Mouse (Mus musculus) limb, embryonic 14.5 days (tissue): ENCODE results near the gene Adprm. TPM values are rescaled to one million over a fixed set of nuclear protein-coding genes. Genes with fewer than 3 reads are reported as not detected.
"Not testable (repeated sequence)": the region's sequence is repeated elsewhere in the genome, so short reads cannot be mapped to it uniquely, and the experiment has no call there.

ENCODE experiments used
- ATAC-seq: fragments of 200-750 bp; cut with Nextera tagmentation; 2 replicates; pipeline ENCODE4 v1.8.0; 2017; ENCODE audit warnings: low read depth, moderate number of reproducible peaks, moderate TSS enrichment; ENCODE audit not compliant: low FRiP score
- DNase-seq: peaks from one replicate; pipeline ENCODE4 v3.0.0-alpha.2; 2015; ENCODE audit warnings: low spot score
- H3K27ac ChIP-seq: fragments of 300-500 bp; sonication (generic); replicated peaks from 2 replicates; pipeline ENCODE4 v1.5.1; 2014; ENCODE audit warnings: low read depth, mild to moderate bottlenecking, low read length, moderate library complexity, mixed read lengths
- H3K27me3 ChIP-seq: fragments of 300-500 bp; sonication (generic); 2 replicates; pipeline ENCODE4 v1.6.1; 2014; ENCODE audit warnings: low read length, mixed read lengths; ENCODE audit not compliant: control insufficient read depth, insufficient read depth
- H3K36me3 ChIP-seq: fragments of 300-500 bp; sonication (generic); 2 replicates; pipeline ENCODE4 v1.6.1; 2014; ENCODE audit warnings: mild to moderate bottlenecking, low read length, moderate library complexity, mixed read lengths; ENCODE audit not compliant: control insufficient read depth, insufficient read depth
- H3K4me1 ChIP-seq: fragments of 300-500 bp; sonication (generic); 2 replicates; pipeline ENCODE4 v1.6.1; 2014; ENCODE audit warnings: antibody characterized with exemption, low read length, mixed read lengths; ENCODE audit not compliant: control insufficient read depth, insufficient read depth
- H3K4me2 ChIP-seq: fragments of 300-500 bp; sonication (generic); replicated peaks from 2 replicates; pipeline ENCODE4 v1.6.1; 2014; ENCODE audit warnings: low read depth, mild to moderate bottlenecking, low read length, moderate library complexity; ENCODE audit not compliant: severe bottlenecking
- H3K4me3 ChIP-seq: fragments of 300-500 bp; sonication (generic); replicated peaks from 2 replicates; pipeline ENCODE4 v1.5.1; 2014; ENCODE audit warnings: low read length
- H3K9ac ChIP-seq: fragments of 300-500 bp; sonication (generic); 2 replicates; pipeline ENCODE4 v1.6.1; 2014; ENCODE audit warnings: mild to moderate bottlenecking, low read depth, low read length, moderate library complexity; ENCODE audit not compliant: severe bottlenecking
- H3K9me3 ChIP-seq: fragments of 300-500 bp; sonication (generic); 2 replicates; pipeline ENCODE4 v1.6.1; 2016; ENCODE audit warnings: low read length; ENCODE audit not compliant: control insufficient read depth
- POLR2A ChIP-seq: fragments of 200-500 bp; IDR thresholded peaks from 2 replicates; pipeline ENCODE4 v1.8.0; 2012; ENCODE audit warnings: inconsistent platforms, mild to moderate bottlenecking, moderate library complexity, borderline replicate concordance; ENCODE audit not compliant: insufficient read depth, insufficient read length; ENCODE audit errors: extremely low read depth
- WGBS: fragments of 180-500 bp; shearing (Covaris S2); extraction: QIAGEN DNeasy Blood & Tissue Kit; methylation state at CpG from one replicate; pipeline ENCODE4 v1.1.7; 2014; 5-methylcytosine and 5-hydroxymethylcytosine counted together
- polyA plus RNA-seq, 2 experiments: library from polyadenylated mRNA; depleted of rRNA in 1 of 2; stranded (reverse) in 1 of 2; unstranded in 1 of 2; fragments of >200 nt; fragmentation: Nextera tagmentation in 1 of 2; extraction: Ambion mirVana in 1 of 2; gene quantifications; 2 replicates each; pipeline versions ENCODE4 v1.2.1 to v1.2.3; 2012 to 2014

Adprm gene
- polyA plus RNA-seq, 2 experiments = 34.0 to 38.1 TPM

GRCm38 (mm10) chr11:67030904-67031602 is 21.3 kb downstream of the Adprm start:
- Histone ChIP-seq H3K36me3 (peaks cover under 1% of the 10 kb centered on the region; the same call in 1 of the 2 replicates), H3K27me3 (no peaks in the 10 kb centered on the region), H3K4me3 (no peak overlapping the region), H3K4me2 (no peak overlapping the region), H3K9ac (no peak overlapping the region), H3K9me3 (no peaks in the 10 kb centered on the region), H3K27ac (no peak overlapping the region), H3K4me1 (no peaks in the 10 kb centered on the region)
- WGBS = 54% methylated on average over 16 of the region's 16 CpGs
- DNase-seq (no peak), ATAC-seq (no peak)
- no peak for TF ChIP-seq POLR2A

GRCm38 (mm10) chr11:67024867-67025477 is 27.4 kb downstream of the Adprm start, which contains the start of gene Tmem220:
Tmem220 (plus strand) TSS chr11:67025154.
- TF ChIP-seq POLR2A = peak; percentile 87; the same call in 1 of the 2 replicates
- 2% methylated on average over 33 of the region's 35 CpGs for WGBS
- ATAC-seq (peak; percentile 97), DNase-seq (peak; percentile 96)
- H3K4me2 ChIP-seq = peak within 1 kb of the TSS; percentile 57
- peak within 1 kb of the TSS; percentile 61 for H3K9ac ChIP-seq
- H3K36me3 ChIP-seq = no peaks in the 10 kb centered on the region
- H3K9me3 ChIP-seq = no peaks in the 10 kb centered on the region
- 0 out of 2 replicates have a peak, but pooled peaks cover 4% of the 10 kb centered on the region for H3K4me1 ChIP-seq
- no peak within 1 kb of the TSS for H3K27ac ChIP-seq
- H3K4me3 ChIP-seq = peak within 1 kb of the TSS; percentile 54
- no peaks in the 10 kb centered on the region for H3K27me3 ChIP-seq

- ATAC-seq (no peak), DNase-seq (no peak)
- Histone ChIP-seq H3K9ac (no peak overlapping the region), H3K9me3 (no peaks in the 10 kb centered on the region), H3K36me3 (no peaks in the 10 kb centered on the region), H3K4me1 (0 out of 2 replicates have a peak, but pooled peaks cover 4% of the 10 kb centered on the region), H3K4me2 (no peak overlapping the region), H3K27ac (no peak overlapping the region), H3K4me3 (no peak overlapping the region), H3K27me3 (no peaks in the 10 kb centered on the region)
- WGBS = 49% methylated on average over 6 of the region's 6 CpGs
- TF ChIP-seq POLR2A = no peak
These were observed 28.5 kb downstream of the Adprm start for GRCm38 (mm10) chr11:67023802-67024340.

GRCm38 (mm10) chr11:67023191-67023590 is 29.2 kb downstream of the Adprm start:
- not testable (repeated sequence) for H3K4me2 ChIP-seq, DNase-seq, H3K4me3 ChIP-seq, H3K36me3 ChIP-seq, H3K27ac ChIP-seq, H3K9me3 ChIP-seq, ATAC-seq, H3K9ac ChIP-seq, H3K27me3 ChIP-seq, H3K4me1 ChIP-seq
- 67% methylated on average over 1 of the region's 1 CpGs for WGBS

GRCm38 (mm10) chr11:67022354-67023115 is 29.9 kb downstream of the Adprm start:
- ATAC-seq (no peak), DNase-seq (no peak)
- Histone ChIP-seq H3K9ac (no peak overlapping the region), H3K27me3 (no peaks in the 10 kb centered on the region), H3K4me3 (no peak overlapping the region), H3K9me3 (no peaks in the 10 kb centered on the region), H3K4me2 (no peak overlapping the region), H3K27ac (no peak overlapping the region), H3K36me3 (no peaks in the 10 kb centered on the region), H3K4me1 (peaks cover 4% of the 10 kb centered on the region; the same call in 1 of the 2 replicates)
- no peak for TF ChIP-seq POLR2A
- 88% methylated on average over 13 of the region's 13 CpGs for WGBS
